Mouse (Mus musculus) ovary, postnatal 36 days (tissue): ENCODE measurements around the gene Atp6v1e2.

Experiments used
- DNase-seq: peaks from one replicate; pipeline ENCODE4 v3.0.0; 2022; ENCODE audit warnings: low spot score, mixed read lengths

Gene Atp6v1e2

DNA sequence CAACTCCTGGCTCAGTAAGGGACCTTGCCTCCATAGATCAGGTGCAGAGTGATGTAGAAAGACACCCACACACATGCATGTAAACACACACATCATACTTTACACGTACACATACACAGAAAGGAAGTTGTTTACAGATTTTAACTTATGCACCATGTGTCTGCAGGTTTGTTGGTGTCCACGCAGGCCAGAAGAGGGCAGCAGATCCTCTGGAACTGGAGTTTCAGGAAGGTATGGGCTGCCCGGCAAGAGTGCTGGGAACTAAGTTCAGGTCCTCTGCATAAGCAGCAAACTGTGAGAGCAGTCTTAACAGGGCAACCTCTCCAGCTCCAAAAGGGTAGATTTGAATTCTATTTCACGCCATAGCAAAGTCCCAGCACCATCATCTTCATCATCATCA, 32.2 kb downstream of the Atp6v1e2 start:
- DNase-seq = no peak

DNA sequence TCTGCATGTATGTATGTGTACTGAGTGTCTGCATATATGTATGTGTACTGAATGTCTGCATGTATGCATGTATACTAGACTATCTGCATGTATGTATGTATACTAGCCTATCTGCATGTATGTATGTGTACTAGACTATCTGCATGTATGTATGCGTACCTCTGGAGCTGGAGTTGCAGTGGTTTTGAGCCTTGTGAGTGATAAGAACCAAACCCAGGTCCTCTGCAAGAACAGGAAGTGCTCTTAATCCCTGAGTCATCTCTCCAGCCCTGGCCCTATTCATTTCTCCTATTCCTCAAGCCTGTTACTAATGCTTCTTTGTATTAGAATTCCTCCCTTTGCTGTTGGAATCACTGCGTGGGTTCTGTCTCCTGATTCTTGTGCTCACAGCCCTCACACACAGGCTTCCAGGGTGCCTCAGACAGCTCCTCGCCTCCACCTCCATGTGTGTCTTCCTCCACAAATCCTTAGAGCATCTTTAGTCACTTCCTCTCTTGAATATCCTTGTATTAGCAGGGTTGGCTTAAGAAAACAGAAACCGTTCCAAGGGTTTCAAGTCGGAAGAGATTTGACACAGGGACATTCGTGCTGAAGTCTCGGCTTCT, 34.6 kb downstream of the Atp6v1e2 start:
- DNase-seq = no peak

DNA sequence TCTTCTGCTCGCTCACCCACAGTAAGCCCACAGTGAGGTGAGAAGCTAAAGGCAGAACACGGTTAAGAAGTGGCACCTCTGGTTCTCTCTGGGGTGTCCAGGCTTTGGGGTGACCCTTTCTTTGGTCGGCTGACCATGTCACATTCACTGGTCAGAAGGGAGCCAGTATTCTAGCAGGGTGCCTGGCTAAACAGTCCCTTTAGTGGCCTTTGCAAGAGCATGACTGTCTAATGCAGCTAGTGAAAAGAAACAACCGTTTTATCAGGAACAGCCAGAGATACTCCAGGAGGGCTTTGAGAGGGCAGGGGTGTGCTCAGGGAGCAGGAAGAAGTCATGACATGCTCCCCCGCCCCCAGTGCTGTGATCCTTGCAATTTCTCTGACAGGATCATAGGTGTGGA, 36.4 kb downstream of the Atp6v1e2 start:
- no peak for DNase-seq

DNA sequence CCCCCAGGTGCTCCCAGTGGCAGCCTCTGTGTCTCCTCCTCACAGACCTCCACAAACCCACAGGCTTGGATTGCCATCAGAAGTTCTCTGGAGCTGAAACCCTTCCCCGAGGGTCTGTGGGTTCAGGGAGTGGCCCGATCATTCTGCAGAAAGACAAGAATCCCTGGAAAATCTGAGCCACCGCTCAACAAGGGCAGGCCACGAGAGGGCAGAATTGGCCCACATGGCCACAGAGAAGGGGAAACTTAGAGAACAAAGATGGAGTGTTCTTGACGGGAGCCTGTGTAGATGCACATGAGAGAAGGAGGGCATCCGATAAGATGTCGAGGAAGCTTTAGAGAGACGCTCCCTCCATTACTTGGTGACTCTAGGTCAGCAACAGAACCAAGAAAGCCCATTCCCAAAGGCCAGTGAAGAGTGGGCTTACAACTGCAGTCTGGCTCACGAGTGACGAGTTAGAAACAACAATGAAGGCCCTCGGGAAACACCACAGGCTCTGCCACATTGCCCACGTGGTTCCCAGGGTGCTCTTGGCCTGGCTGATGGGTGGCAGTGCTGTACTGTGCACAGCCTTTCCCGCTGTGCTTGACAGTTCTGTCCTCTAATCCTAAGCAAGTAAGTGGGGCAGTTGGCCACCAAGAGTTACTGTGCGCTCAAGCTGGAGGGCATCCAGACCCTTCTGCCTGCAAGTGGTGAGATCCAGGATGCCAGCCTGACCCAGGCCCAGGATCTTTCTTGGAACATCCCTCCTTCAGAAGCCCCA, 37.8 kb downstream of the Atp6v1e2 start:
- peak; percentile 25 for DNase-seq

DNA sequence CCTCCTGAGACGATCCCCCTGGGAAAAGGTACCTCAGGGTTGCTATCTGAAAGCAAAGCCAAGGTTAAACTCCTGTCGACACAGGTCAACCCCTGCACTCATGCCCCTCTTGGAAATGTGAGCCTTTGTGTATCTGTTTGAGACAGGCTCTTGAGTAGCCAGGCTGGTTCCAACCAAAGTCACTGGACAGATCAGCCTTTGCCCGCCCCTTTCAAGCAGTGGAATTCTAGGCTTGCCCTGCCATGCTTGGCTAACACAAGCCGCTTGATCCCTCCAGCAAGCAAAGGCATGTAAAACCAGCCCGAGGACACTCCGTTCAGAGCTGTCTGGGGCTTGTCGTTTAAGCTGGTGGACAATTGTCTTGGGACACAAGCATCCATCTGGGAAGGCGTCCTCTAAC, 39.4 kb downstream of the Atp6v1e2 start:
- no peak for DNase-seq

DNA sequence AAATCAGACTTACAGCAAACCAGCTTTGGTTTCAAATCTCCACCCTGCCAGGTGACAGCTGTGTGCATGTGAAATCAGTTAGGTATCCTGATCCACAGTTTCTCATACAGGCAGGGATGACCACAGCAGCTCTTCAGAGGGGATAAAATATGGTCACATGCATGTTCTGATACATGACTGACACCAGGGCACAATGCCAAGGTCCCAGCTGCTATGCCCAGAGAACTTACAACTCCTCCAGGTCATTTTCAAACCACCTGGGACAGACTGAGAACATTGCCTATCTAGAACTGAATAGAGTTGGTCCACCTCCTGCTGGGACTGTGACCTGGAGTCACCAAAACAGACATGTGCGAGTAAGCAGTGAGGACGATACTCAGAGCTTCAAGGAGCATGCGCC, 40.6 kb downstream of the Atp6v1e2 start:
- no peak for DNase-seq

DNA sequence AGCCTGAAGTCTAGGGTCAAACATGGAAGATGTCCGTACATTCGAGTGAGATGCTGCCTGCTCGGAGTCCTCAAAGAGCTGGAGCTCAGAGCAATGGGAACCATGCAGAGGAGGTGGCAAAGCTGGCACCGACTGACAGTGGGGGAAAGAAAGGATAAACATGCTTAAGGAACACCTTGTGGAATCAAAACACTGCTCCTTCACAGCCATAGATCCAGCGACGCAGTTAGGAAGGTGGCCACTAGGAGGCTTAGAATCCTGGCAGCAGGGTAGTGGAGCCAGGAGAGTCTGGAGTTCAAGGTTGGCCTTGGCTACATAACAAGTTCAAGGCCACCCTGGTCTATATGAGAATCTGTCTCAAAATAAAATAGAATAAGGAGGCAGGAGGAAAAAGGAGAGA, 41.1 kb downstream of the Atp6v1e2 start:
- no peak for DNase-seq

DNA sequence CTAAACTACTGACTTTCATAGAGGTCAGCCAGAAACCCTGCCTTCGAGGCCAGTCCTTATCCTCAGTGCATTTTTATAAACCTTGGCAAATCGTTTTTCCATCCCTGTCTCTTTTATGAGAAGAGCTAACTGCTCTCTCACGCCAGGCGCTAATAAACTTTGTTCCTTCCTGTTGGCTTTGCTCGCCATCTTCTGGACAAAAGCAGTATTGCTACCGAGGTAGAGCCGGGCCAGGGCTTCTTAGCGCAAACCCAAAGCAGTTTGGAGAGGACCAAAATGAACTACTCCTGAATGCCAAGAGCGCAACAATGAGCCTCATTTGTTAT, 41.6 kb downstream of the Atp6v1e2 start:
- DNase-seq = peak; percentile 71

DNA sequence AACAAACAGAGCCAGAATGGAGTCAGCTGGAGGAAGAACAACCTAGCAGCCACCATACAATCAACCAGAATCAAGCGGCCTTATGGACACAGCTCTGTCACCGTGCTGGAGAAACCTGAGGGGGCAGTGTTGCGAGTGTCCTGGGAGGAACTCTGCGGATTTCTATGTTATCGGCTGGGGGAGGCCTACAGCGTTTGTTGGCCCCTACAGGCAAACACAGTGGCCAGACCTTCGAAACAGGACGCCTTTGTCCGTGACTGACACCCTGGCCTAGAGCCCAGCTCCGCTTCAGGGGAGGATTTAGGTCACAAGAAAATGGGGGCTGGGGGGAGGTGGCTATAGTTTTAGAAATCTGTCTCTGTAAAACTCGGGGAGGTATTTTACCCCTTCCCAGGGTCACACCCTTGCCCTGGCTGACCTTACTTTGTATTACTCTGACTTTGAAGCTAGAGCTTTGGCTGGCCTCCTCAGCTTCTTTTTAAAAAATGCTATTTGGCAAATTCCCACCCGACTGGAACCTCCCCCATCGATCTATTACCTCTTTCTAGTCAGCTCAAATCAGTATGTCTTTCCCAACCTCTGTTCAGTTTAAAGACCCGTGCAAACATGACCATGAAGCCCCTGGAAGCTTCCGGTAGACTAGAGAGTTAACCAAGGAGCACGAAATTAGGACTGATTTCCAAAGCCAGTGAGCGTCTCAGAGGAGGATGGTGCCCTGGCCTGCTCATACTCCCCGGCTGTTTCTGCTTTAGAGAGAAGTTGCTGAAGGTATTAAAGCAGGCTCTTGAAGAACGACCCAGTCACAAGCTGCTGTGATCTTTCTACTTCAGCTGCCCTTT, 42.2 kb downstream of the Atp6v1e2 start:
- peak; percentile 52 for DNase-seq

DNA sequence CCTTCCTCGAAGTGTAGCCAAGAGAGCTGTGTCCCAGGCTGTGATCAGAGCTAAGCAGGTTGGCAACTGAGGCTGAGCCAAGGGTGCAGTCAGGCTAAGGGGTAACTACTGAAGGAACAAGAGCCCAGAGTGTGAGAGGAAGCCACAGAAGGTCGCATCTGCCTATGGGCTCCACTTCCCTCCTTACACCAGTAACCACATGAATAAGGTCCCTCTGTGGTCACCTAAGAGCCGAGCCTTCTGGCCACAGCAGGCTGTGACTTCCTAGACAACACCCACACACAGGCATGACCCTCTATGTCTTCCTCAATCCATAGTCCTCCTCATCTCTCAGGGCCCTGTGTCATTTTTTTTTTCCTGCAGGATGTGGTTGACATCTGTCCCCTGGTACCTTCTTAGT, 43.5 kb downstream of the Atp6v1e2 start:
- DNase-seq = no peak

DNA sequence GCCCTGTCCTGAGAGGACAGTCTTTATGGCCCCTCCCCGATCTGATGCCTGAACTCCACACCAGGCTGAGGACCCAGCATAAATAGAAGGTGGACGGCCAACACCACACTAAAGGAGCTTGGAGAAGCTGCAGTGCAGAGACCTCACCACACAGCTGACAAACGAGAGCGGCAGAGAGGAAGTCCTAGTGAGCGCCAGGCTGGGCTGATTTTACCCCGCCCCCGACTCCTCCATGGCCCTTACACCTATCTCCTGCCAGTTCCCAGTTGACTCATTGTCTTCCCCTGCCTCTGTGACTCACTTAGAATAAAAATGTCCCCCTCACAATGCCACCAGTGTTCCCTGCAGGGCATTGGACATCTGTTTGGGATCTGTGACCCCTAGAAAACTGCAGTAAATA, 44.1 kb downstream of the Atp6v1e2 start:
- no peak for DNase-seq

DNA sequence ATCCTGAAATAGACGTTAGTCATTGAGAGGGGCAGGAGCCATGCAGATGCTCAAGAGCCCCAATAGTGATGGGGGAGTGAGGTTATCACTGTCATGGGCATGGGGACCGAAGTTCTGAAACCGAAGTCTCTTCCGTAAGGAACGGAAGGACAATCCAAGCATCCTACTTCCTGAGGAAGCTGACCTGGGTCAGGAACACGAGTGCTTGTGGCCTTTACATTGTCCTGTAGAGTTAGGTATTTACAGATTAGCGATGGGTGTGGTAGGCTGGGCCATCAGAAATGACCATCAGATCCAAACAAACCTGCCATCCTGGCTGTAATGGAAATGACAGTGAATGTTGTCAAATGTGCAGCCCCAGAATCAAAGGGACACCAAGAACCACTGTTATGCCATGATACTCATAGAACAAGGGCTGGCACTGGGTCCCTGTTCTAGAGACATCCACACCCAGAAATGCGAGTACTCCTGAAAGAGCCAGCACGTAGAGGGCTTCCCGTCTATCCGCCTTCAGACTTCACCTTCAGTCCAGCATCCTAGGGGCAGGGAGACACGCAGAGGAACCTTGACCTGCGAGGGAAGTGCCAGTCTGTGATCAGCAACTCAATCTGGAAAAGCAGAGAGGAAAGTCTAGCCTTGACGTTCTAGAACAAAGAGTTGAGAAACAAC, 45.2 kb downstream of the Atp6v1e2 start:
- DNase-seq = no peak

DNA sequence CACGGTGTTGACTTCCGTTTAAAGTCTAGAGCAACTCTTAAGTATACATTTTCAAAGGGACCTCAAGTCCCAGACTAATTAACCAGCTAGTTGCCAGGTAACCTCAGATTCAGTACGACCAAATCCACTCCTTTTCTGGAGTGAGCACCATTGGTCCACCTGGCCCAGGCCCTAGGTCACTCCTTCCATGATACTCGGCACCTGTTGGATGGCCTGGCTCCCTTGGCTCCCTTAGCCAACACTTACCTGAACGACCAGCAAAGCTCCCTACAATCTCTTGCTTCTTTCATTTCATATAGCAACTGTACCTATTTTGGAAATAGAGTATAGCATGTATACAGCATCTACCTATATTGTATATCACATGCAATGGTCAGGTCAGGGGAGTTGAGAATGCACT, 47.1 kb downstream of the Atp6v1e2 start:
- DNase-seq = no peak

DNA sequence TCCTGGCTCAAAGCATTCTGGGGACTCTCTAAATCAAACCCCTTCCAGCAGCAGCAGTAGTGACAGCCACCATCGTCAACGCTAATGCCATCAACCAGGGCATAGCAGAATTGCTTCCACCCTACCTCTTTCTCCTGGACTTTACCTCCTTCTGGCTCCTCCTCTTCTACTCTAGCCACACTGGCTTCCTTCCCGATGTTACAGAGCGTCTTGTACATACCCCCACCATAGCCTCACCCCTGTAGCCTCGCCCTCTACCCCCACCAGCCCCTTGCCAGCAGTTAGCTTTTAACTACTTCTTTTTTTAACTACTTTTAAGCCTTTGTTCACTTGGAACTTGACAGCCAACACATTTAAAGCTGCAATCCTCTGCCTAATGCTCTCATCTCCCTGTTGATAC, 47.9 kb downstream of the Atp6v1e2 start:
- DNase-seq = no peak

DNA sequence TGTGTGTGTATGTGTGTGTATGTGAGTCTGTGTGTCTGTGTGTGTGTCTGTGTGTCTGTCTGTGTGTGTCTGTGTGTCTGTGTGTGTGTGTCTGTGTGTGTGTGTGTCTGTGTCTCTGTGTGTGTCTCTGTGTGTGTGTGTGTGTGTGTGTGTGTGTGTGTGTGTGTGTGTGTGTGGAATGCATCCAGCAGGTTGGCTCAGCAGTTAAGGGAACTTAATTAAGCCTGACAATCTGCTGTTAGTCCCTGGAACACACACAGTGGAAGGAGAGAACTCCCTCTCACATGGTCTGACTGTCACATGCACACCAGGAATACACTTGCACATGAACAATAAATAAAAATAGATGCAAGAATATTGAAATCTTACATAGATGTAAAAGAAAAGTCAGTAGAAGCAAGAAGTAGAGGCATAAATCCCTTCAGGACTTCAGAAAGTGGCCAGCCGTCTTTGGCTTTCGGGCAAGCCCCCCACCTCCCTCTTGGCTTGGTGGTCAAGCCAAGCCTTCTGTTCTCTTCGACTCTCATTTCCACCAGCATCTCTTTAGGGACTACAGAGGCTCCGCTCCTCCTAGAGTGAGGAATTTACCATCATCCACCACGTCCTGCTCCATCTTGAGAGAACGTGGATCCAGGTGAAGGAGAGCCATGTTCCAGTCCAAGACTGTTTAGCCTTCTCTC, 50.1 kb downstream of the Atp6v1e2 start:
- DNase-seq = no peak

DNA sequence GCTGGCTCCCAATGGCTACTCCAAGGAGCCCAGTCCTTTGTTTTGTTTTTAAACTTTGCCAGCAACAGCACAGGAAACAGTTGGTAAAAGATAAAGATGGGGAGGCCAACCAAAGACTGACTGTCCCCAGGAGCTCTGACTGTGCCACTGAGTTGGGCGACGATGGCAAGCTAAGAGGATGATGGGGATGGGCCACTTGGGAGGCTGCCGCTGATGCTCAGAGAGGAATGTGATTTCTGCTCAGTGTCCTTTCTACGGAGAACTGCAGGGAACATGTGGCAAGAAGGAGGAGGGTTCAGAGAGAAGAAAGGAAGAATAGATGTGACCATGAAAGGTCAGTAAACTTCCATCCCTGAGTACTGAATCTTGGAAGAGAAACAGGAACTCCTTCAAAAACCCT, 52.5 kb downstream of the Atp6v1e2 start:
- DNase-seq = no peak
